Mouse (Mus musculus): ENCODE measurements around the gene Upp2. TPM values are rescaled to one million over a fixed set of nuclear protein-coding genes. Genes with fewer than 3 reads are reported as not detected.

The Upp2 gene
- total RNA-seq, 2 experiments from 2014 or later = 2.7 to 5.0 TPM

- intact Hi-C loops (cut with DNase I) = no loop called here
- DNase-seq = no peak
Measured at GRCm38 (mm10) chr2:58799126-58799525, 232.0 kb downstream of the Upp2 start.

GRCm38 (mm10) chr2:58799623-58800022 lies 232.5 kb downstream of the Upp2 start:
- no peak for DNase-seq
- intact Hi-C loops (cut with DNase I) = no loop called here

DNA sequence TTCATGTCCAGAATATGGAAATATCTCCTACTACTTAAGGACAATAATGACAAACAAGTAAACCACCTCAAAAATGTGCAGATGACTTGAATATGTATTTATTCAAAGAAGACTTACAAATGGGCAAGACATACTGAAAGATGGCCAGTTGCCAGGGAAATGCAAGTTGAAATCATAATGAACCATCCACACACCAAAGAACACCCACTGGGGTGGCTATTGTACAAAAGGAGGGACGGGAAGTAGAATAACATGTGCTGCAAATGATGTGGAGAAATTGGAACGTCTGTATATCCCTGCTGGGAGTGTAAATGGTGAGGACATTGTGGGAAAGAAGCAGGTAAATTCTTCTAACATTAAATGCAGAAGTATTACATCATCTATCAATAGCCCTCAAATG lies 245.8 kb downstream of the Upp2 start:
- DNase-seq = no peak
- intact Hi-C loops (cut with DNase I) = no loop called here

DNA sequence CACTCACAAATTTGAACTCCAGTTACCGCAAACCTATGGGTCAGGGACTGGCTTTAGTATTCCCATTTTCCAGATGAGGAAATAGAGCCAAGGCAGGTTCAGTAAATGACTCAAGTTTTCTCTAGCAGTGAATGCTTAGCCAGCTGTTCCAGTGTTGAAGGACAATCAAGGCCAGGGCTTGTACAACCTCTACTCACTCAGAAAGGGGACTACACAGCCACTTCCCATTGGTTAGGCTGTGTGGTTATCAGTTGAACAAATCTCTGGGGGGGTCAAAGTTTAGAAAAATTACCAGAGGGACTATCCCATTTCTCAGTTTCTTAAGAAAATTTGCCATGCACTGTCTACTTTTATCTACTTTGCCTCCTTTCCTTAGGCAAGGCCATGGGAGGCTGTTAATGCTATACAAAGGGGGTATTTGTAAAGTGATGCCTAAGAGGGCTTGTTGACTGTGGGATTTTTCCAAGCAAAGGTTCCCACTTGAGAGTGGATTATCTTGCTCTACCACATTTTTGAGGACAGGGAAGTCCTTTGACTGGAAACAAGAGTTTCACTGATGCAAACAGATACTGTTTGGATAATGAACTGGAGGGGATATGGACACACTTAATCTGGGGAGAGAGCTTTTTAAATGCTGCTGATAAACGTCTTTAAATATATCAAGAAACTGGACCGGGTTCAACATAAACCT lies 262.0 kb downstream of the Upp2 start:
- DNase-seq = no peak
- intact Hi-C loops (cut with DNase I) = no loop called here

GRCm38 (mm10) chr2:58829981-58830742 lies 263.1 kb downstream of the Upp2 start:
- intact Hi-C loops (cut with DNase I) = loop anchor here (2.0 to 5.0 kb wide), 2 partner anchors 595 to 607 kb away; no protein-coding TSS in a partner anchor
- DNase-seq = no peak

GRCm38 (mm10) chr2:58832253-58832980 lies 265.3 kb downstream of the Upp2 start:
- intact Hi-C loops (cut with DNase I) = loop anchor here (5.0 kb wide), 1 partner anchor 605 kb away; no protein-coding TSS in a partner anchor
- DNase-seq = no peak

DNA sequence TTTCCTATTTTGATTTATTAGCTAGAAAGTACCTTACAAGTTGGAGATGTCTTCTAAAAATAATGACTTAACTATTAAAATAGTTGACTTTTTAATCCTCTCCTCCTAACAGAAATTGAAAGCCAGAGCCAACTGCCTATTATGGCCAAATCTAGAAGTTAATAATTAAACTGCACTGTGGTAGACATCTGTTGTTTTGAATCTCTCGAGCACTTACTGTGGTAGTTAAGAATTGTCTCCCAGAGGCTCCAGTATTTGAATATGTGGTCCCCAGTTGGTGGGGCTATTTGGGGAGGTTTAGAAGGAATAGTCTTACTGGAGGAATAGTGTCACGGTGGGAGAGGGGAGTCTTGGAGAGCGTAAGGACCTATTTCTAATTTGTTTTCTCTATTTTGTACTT lies 273.9 kb downstream of the Upp2 start:
- intact Hi-C loops (cut with DNase I) = no loop called here
- DNase-seq = no peak

DNA sequence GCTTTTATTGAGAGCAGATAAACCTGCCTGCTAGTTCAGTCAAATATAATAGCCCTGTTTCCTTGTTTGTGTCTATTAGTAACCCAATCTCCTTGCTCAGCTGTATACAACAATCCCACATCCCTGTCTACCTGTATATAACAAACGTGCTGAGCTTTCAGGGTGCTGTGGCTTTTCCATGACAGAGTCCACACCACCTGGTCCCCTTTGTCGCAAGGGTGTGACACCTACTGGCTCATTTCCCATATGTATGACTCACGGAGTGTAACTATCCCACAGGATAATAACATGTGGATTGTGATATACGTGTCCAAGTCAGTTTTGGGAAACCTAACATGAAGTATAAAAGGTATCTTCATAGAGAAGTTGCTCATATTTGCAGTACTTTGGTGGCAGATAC lies 275.3 kb downstream of the Upp2 start:
- DNase-seq = no peak
- intact Hi-C loops (cut with DNase I) = no loop called here

Other genes starting within 250 kb of the Upp2 start
- gene Acvr1c, start 209.4 kb upstream of the Upp2 start, total RNA-seq (2021) = under 1 TPM; 0.22 to 0.80 TPM
- not detected for gene Gm17409, start 97.2 kb upstream of the Upp2 start, total RNA-seq (2021)
- gene Acvr1, start 141 bp upstream of the Upp2 start, total RNA-seq (2021) = 10 to 100 TPM; 16.0 to 16.8 TPM